Mouse (Mus musculus): ENCODE results near the gene Fam171b. TPM values are rescaled to one million over a fixed set of nuclear protein-coding genes. Genes with fewer than 3 reads are reported as not detected.

The Fam171b gene
- 57.9 and 68.7 TPM in 2 replicates for polyA plus RNA-seq (2016; fragmentation: Nextera tagmentation; extraction: Ambion mirVana)

DNA sequence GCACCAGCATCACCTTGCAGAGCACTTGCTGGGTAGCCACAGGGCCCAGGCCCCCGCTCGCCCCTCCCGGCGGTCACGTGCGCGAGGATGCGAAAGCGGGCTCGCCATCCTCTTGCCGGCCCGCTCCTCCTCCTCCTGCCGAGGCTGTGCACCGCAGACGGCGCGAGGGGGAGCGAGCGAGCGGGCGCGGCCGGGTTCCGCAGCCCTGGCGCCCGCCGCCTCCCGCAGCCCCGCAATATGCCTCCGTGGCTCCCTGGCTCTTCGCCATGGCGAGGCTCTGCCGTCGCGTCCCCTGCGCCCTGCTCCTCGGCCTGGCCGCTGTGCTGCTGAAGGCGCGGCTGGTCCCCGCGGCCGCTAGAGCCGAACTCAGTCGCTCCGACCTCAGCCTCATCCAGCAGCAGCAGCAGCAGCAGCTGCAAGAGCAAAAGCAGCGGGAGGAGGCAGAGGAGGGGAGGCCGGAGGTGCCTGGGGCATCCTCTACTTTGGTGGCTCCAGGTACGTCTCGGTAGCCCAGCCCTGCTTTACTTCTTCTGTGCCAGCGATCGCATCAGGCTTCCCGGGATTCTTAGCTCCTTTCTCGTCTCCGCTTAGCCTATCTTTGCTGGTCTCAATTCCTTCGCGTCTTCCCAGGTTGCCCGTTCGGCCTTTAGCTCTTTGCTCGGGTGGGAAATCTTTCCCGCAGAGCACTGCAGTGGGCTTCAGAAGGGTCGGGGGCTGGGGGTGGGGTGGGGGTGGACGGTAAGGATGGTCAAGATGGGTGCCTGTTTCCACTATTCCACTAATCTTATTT lies at the start of gene Fam171b:
Gene Fam171b (plus strand): TSS at position 154 of the 790 bp plus-strand sequence.
- under 1% methylated on average over 63 of the region's 63 CpGs for WGBS
- ATAC-seq (ENCODE audit: low FRiP score) = peak; percentile 94
- Histone ChIP-seq H3K27ac (peak within 1 kb of the TSS; percentile 96), H3K27me3 (no peaks in the 10 kb centered on the region), H3K9ac (peak within 1 kb of the TSS; percentile 90), H3K4me3 (replicated peaks) (peak within 1 kb of the TSS; percentile 81), H3K4me2 (peak within 1 kb of the TSS; percentile 67), H3K9me3 (no peaks in the 10 kb centered on the region), H3K36me3 (replicated peaks) (no peaks in the 10 kb centered on the region), H3K4me1 (peaks cover 27% of the 10 kb centered on the region)

DNA sequence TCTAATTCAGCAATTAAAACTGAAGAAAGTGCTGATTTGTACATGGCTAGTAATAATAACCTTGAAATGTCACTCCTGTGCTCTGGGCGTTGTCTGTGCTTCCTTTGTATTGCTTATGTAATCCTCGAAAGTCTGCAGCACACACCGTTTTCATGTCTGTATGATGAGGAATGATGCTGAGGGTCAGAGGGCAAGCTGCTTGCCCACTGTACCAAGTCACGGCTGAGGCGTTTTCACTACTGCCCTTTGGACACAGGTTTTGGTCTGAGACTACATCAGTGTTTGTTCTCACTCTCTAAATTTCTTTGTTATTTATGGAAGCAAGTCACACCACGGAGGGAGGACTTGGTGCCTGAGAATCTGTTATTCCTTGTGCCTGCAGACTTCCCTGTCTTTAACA lies 46.4 kb upstream of the Fam171b start:
- H3K9me3 ChIP-seq = no peaks in the 10 kb centered on the region
- no peaks in the 10 kb centered on the region for H3K27me3 ChIP-seq
- no peak overlapping the region for H3K4me3 ChIP-seq (replicated peaks)
- no peak overlapping the region for H3K27ac ChIP-seq
- no peaks in the 10 kb centered on the region for H3K4me1 ChIP-seq
- no peak for ATAC-seq (ENCODE audit: low FRiP score)
- H3K36me3 ChIP-seq (replicated peaks) = no peaks in the 10 kb centered on the region; the same call in 1 of the 2 replicates
- no peak overlapping the region for H3K4me2 ChIP-seq
- 86% methylated on average over 6 of the region's 6 CpGs for WGBS
- H3K9ac ChIP-seq = no peak overlapping the region

DNA sequence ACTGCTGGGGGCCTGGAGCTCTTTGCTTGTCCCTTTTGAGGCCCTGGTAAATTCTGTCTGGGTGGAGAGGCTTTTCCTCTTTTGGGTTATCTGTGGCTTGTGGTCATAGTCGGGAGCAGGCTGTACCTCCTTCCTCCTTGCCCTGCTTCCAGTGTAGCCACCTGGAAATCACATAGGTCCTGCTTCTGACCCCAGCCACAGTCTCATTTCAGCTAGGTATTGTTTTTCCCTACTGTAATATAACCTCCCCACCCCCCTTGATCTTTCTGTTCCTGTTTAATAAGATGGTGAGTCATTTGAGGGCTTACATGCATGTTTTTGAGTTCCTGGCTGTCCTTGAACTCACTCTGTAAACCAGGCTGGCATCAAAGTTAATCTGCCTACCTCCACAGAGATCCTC lies 45.6 kb upstream of the Fam171b start:
- Histone ChIP-seq H3K4me3 (replicated peaks) (no peak overlapping the region), H3K27ac (no peak overlapping the region), H3K9ac (no peak overlapping the region), H3K9me3 (no peaks in the 10 kb centered on the region), H3K27me3 (no peaks in the 10 kb centered on the region), H3K4me1 (no peaks in the 10 kb centered on the region), H3K4me2 (no peak overlapping the region), H3K36me3 (replicated peaks) (no peaks in the 10 kb centered on the region; the same call in 1 of the 2 replicates)
- WGBS = 91% methylated on average over 1 of the region's 1 CpGs
- no peak for ATAC-seq (ENCODE audit: low FRiP score)

DNA sequence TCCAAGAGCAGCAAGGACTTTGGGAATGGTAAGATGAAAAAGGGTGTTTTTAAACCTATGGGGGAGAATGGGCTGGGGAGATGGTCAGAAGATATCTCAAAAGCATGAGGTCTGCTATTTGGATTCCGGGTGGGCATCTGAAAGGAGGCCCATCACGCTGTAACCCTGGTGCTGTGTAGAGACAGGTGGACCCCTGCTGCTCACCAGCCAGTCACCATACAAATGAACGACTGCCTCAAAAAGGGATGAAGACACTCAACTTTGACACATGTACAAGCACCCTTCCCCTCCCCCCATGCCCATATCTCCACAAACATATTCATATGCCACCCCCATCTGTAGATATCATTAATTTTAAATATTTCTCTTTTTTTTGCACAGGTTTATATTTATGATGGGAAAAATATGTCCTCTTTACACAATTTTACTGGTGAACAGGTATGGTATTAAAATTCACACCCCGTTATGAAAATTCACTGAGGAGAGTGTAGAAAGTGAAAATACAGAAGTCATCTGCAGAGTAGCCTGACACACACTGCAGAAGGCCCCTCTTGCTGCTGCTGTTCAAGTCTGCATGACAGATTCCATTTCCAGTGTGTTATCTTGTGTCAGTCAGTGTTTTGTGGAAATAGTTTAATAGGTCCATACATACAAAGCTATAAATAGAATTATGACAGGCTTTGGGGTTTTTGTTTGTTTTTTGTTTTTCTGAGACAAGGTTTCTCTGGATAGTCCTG lies 44.0 kb upstream of the Fam171b start:
- no peak overlapping the region for H3K9ac ChIP-seq
- peaks cover 4% of the 10 kb centered on the region; the same call in 1 of the 2 replicates for H3K36me3 ChIP-seq (replicated peaks)
- H3K27me3 ChIP-seq = no peaks in the 10 kb centered on the region
- 86% methylated on average over 4 of the region's 4 CpGs for WGBS
- no peaks in the 10 kb centered on the region for H3K9me3 ChIP-seq
- no peak for ATAC-seq (ENCODE audit: low FRiP score)
- no peaks in the 10 kb centered on the region for H3K4me1 ChIP-seq
- H3K27ac ChIP-seq = no peak overlapping the region
- no peak overlapping the region for H3K4me2 ChIP-seq
- H3K4me3 ChIP-seq (replicated peaks) = no peak overlapping the region

DNA sequence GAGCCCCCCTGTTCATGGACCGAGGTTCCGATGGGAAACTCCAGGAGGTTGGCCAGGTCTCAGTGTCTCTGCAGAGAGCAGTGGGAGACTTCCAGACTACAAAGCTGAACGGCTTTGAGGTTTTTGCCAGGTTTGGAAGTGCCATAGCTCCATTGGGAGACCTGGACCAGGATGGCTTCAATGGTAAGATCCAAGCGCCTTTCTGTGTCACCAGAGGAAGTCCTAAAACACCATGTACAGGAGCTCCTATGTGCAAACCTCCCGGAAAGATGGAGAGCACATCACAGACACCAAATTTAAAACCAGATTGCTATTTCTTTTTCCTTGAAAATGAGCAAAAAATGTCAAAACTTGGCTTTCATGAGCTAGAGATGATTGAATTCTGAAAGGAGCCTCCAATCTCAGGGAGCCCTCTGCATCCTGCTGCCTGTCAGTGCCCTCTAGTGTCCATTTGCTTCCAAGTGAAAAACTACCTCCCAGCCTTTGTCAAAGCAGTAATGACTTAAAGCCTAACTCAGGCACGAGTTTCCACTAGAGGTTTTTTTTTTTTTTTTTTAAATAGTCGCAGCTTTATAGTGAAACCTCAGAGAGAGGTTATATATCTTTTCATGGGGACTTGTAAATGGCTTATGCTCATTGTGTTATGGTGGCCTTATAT lies 41.2 kb upstream of the Fam171b start:
- ATAC-seq (ENCODE audit: low FRiP score) = peak; percentile 65; the same call in 1 of the 2 replicates
- Histone ChIP-seq H3K4me1 (no peaks in the 10 kb centered on the region), H3K4me3 (replicated peaks) (no peak overlapping the region), H3K36me3 (replicated peaks) (peaks cover 11% of the 10 kb centered on the region; the same call in 1 of the 2 replicates), H3K27ac (no peak overlapping the region), H3K9ac (no peak overlapping the region), H3K9me3 (no peaks in the 10 kb centered on the region), H3K27me3 (no peaks in the 10 kb centered on the region), H3K4me2 (no peak overlapping the region)
- 64% methylated on average over 7 of the region's 7 CpGs for WGBS

DNA sequence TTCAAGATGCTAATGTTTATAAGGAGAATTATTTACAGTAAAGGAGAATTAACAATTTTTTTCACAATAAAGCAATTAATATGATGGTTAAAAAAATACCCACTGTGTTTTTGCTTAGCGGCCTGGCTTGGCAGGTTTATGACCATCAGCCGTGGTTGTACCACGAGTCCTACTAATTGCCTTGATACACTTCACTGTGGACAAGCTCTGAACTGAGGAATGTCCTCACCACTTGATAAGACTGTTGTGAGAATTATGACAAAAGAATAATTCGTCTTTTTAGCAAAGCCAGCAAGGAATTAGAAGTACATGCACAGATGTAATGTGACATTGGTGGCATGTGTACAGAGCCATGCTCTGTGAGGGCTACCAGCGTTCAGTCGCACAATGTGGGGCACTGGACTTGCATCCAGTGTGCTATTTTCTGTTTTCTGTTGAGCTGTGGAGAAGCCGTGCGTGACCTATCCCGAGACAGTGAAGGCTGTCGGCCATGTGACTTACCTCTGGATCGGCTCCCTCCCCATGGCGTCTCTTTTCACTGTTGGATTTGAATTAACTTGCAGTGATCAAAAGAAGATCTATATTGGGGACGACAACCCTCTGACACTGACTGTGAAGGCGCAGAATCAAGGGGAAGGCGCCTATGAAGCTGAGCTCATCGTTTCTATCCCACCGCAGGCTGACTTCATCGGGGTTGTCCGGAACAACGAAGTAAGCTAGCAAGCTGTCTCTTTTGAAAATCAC lies 20.9 kb upstream of the Fam171b start:
- whole genome bisulfite sequencing = 71% methylated on average over 20 of the region's 20 CpGs
- peak; percentile 78 for ATAC-seq (ENCODE audit: low FRiP score)
- Histone ChIP-seq H3K4me2 (peak overlapping the region; percentile 19; the same call in 1 of the 2 replicates), H3K4me1 (peaks cover 6% of the 10 kb centered on the region; the same call in 1 of the 2 replicates), H3K4me3 (replicated peaks) (no peak overlapping the region), H3K9ac (no peak overlapping the region), H3K27ac (0 out of 2 replicates have a peak overlapping the region, but pooled peaks have one; percentile 14), H3K36me3 (replicated peaks) (peaks cover 18% of the 10 kb centered on the region), H3K27me3 (no peaks in the 10 kb centered on the region), H3K9me3 (no peaks in the 10 kb centered on the region)

DNA sequence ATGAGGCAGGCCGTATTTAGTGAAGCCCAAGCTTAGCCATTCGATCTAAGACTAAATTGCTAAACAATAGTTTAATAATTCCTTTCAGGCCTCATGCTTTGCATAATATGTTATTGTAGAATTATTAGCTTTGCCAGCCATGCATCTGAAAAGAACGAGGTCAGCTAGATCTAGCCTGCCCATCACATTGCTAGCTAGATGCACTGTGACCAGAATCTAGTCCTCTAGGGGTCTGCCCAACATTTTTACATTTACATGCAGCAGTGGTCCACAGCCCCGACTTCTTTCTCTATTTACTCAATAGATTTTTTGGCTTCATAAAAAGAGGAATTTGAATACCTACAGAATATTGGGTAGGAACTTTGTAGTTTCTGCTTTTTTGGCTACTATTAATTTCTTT lies 20.3 kb upstream of the Fam171b start:
- 0 out of 2 replicates have a peak overlapping the region, but pooled peaks have one; percentile 19 for H3K4me2 ChIP-seq
- no peaks in the 10 kb centered on the region for H3K9me3 ChIP-seq
- no peak overlapping the region for H3K4me3 ChIP-seq (replicated peaks)
- H3K27ac ChIP-seq = 0 out of 2 replicates have a peak overlapping the region, but pooled peaks have one; percentile 14
- peaks cover 18% of the 10 kb centered on the region for H3K36me3 ChIP-seq (replicated peaks)
- H3K4me1 ChIP-seq = peaks cover 6% of the 10 kb centered on the region; the same call in 1 of the 2 replicates
- 66% methylated on average over 4 of the region's 4 CpGs for WGBS
- no peak overlapping the region for H3K9ac ChIP-seq
- H3K27me3 ChIP-seq = no peaks in the 10 kb centered on the region
- 0 out of 2 replicates have a peak, but pooled peaks have one; percentile 15 for ATAC-seq (ENCODE audit: low FRiP score)

DNA sequence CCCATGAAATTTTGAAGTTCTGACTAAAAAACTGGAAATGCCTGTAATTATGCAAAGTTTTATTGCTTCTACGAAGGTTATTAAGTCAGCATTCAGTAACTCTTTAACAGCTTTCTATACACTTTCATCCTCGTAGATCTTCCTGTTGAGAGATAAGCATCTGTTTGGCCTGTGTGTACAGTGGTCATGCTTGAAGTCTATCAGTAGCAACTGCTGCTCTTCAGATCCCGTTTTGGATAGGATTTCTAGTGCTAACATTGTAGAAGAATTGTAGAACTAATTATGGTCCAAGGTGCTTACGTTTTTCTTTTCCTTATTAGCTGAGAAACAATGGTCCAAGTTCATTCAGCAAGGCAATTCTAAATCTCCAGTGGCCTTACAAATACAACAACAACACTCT lies 16.7 kb upstream of the Fam171b start:
- H3K4me1 ChIP-seq = peaks cover 6% of the 10 kb centered on the region; the same call in 1 of the 2 replicates
- H3K36me3 ChIP-seq (replicated peaks) = peaks cover 20% of the 10 kb centered on the region
- no peak overlapping the region for H3K4me2 ChIP-seq
- H3K27me3 ChIP-seq = no peaks in the 10 kb centered on the region
- H3K9ac ChIP-seq = no peak overlapping the region
- no peak overlapping the region for H3K4me3 ChIP-seq (replicated peaks)
- no peak overlapping the region for H3K27ac ChIP-seq
- H3K9me3 ChIP-seq = no peaks in the 10 kb centered on the region
- 75% methylated on average over 4 of the region's 4 CpGs for WGBS
- ATAC-seq (ENCODE audit: low FRiP score) = no peak

DNA sequence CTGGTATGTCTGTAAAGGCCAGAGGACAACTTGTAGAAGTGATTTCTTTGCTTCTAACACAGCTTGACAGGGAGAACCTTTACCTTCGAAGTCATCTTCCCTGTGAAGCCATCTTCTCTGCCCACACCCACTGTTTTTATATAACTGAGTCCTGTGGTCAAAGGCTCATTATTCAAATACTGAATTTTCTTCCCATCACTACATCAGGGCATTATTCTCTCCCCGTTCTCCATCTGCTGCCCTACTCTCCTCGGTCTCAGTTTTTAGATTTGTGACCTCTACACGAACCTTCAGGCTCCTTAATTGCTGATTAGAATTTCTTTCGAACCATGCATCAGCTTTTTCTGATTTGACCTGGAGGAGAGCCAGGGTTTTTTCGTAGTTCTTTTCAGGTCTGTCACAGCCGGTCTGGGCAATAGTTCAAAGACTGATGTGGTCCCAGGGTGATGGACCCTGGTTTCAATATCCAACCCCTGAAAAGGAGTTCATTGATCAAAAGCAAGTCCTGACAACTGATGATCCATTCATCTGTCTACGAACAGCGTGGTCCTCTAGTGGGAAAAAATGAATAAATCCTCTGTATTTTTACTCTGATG lies 14.4 kb upstream of the Fam171b start:
- WGBS = 62% methylated on average over 9 of the region's 9 CpGs
- Histone ChIP-seq H3K27me3 (no peaks in the 10 kb centered on the region), H3K27ac (0 out of 2 replicates have a peak overlapping the region, but pooled peaks have one; percentile 13), H3K4me1 (no peaks in the 10 kb centered on the region), H3K36me3 (replicated peaks) (peaks cover 28% of the 10 kb centered on the region), H3K9ac (no peak overlapping the region), H3K4me3 (replicated peaks) (no peak overlapping the region), H3K4me2 (no peak overlapping the region), H3K9me3 (no peaks in the 10 kb centered on the region)
- peak; percentile 33; the same call in 1 of the 2 replicates for ATAC-seq (ENCODE audit: low FRiP score)

DNA sequence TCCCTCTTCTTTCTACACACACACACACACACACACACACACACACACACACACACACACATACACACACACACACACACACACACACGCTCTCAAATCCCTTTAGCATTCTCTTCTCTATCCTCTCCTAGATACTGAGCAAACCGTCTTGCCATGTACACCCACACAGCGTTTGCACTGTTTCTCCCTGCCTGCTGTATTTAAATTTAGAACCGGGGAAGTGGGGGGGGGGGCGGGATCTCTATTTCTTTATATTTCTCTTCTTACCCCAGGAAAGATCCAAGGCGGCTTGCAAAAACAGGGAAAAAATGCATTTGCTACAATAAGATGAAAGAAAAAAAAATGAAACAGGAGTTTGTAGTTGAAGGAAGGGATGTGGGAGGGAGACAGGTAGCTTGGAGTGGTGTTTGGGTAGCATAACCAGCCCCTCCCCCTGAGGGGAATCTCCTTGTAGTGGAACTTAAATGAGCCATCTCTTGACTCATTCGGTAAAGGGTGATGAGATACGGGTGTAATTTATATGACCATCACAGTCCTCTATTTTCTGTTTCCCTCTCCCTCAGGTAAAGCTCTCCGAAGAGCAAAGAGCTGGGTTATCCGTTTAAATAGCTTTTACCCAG lies 947 bp downstream of the Fam171b start:
- Histone ChIP-seq H3K27ac (0 out of 2 replicates have a peak overlapping the region, but pooled peaks have one; percentile 96), H3K36me3 (replicated peaks) (no peaks in the 10 kb centered on the region), H3K27me3 (no peaks in the 10 kb centered on the region), H3K9me3 (no peaks in the 10 kb centered on the region), H3K4me2 (peak overlapping the region; percentile 67), H3K4me3 (replicated peaks) (peak overlapping the region; percentile 81), H3K9ac (peak overlapping the region; percentile 90), H3K4me1 (peaks cover 33% of the 10 kb centered on the region)
- peak; percentile 28; the same call in 1 of the 2 replicates for ATAC-seq (ENCODE audit: low FRiP score)
- 11% methylated on average over 9 of the region's 10 CpGs for WGBS

DNA sequence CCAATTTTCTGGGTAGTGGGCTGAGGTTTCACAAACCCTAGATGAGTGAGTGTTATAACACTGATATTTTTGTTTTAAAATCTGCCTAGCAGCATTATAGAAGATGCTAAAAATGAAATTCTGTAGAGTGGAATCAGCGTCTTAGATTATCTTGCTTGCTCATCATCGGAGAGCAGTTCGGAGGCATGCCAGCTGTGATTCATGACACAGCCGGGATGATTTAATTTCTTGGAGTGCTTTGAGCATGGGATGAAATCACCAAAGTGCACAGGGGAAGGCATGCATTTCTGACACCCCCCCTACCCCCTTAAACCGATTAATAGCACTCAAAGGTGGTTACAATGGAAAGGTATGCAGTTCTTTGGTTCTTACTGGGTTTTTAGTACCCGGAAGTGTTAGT lies 1.6 kb downstream of the Fam171b start:
- H3K4me1 ChIP-seq = peaks cover 37% of the 10 kb centered on the region

More for the DNA sequence above, 1.6 kb downstream of the Fam171b start:
- peak overlapping the region; percentile 81 for H3K4me3 ChIP-seq (replicated peaks)
- no peak for ATAC-seq (ENCODE audit: low FRiP score)
- H3K27ac ChIP-seq = no peak overlapping the region
- H3K36me3 ChIP-seq (replicated peaks) = no peaks in the 10 kb centered on the region
- peak overlapping the region; percentile 67 for H3K4me2 ChIP-seq
- peak overlapping the region; percentile 42; the same call in 1 of the 2 replicates for H3K9ac ChIP-seq
- H3K9me3 ChIP-seq = no peaks in the 10 kb centered on the region
- no peaks in the 10 kb centered on the region for H3K27me3 ChIP-seq
- 51% methylated on average over 6 of the region's 6 CpGs for WGBS
